Mouse (Mus musculus) heart, adult 2 months (tissue): ENCODE data around the gene Trnp1.

Experiments used
- CTCF ChIP-seq: fragments of 200-600 bp; IDR thresholded peaks from 2 replicates; pipeline ENCODE4 v1.8.1; 2022; ENCODE audit warnings: antibody characterized with exemption, mild to moderate bottlenecking, moderate library complexity
- EP300 ChIP-seq: fragments of 200-500 bp; IDR thresholded peaks from 2 replicates; pipeline ENCODE4 v1.6.1; 2011; ENCODE audit warnings: low read depth, low read length, control low read depth; ENCODE audit not compliant: insufficient read depth
- POLR2A ChIP-seq: fragments of 200-500 bp; IDR thresholded peaks from 2 replicates; pipeline ENCODE4 v1.6.1; 2011; ENCODE audit warnings: mild to moderate bottlenecking, low read depth, low read length, control low read depth; ENCODE audit not compliant: insufficient read depth

DNA sequence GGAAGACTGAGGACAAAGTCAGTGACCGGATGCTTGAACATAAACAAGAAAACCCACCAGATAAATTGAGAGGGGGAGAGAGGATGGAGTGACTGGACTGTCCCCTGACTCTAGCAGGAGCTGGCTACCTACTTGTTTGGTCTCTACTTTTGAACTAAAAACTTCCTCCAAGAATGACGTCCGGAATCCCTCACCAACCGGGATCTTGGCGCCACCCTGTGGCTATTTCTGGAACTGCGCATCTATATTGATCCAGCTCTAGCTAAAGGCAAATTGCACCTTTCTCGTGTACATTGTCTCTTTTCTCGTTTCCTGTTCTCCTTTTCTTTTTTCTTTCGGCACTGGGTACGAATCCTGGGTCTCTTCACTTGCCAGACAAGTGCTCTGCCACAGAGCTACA is 46.8 kb downstream of the Trnp1 start:
- TF ChIP-seq POLR2A (no peak), CTCF (no peak; the same call in none of the 2 replicates), EP300 (peak; percentile 87)
